Mouse (Mus musculus) embryo, embryonic 10.5 days (tissue): ENCODE data around the gene Krt12.

ENCODE experiments used
- DNase-seq: peaks from one replicate; pipeline ENCODE4 v3.0.0-alpha.2; 2015; ENCODE audit warnings: low spot score

The Krt12 gene

DNA sequence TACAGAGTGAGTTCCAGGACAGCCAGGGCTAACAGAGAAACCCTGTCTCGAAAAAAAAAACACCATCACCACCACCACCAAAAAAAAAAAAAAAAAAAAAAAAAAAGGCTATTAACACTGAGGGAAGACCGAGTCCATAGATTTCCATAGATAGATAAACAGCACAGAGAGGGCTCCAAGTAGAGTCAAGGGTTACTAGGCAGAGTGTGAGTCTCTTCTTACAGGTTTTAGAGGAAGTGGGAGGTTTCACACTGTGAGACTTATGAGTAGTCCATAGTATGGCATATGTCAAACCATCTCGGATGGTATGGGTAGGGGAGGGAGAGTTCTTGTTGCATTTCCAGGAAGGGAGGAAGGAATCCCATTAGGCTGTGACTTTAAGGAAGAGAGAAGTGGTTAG, 24.0 kb downstream of the Krt12 start:
- DNase-seq, result no peak

DNA sequence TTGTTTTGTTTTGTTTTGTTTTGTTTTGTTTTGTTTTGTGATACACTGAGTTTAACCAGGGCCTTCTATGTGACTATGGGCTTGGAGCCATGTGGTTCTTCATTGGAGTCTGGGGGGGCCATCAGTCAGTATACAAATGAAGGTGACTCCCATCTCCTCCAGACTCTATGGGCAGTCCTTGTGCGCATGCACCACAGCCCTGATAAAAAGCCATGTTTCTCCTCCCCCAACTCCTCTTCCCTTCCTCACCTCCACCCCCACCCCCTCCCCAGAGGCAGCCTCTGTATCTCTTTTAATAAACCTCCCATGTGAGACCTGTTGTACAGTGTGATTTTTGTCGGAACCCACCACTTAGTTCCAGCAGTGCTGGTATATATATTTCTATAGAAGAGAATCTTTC, 25.4 kb downstream of the Krt12 start:
- DNase-seq, result no peak

DNA sequence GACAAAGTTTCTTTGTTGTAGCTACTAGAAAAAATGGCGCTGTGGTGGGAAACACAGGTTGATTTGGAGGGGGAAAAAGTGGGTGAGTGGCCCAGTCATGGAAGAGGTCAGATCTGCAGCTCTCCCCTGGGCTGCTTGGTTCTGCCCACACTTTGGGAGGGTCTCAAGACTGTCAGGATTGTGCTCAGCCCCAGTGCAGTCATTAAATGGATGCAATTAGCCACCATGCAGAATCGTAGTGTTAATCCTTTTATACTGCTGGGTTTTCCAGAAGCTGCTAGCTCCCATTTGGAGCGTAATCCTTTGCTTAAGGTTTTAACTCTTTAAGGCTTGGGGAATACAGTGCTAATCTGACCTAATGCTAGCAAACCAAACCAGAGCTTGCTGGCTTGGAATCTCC, 26.0 kb downstream of the Krt12 start:
- no peak for DNase-seq

DNA sequence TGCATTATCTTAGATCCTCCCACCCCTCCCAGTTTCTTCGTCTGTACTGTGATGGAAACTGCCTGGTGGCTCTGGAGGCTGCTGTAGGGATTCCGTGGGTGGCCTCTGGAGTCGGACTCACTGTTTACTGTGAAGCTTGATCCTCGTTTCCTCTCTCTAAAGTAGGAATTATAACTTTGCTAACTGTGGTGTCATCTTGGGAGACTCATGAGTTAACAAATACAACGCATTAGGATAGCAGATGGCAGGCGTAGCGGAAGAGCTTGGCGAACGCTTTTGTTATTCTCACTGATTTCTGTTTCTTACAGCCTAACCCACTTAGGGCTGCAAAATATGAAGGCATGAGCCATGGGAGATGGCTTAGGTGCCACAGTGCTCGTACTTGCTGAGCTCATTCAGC, 29.6 kb downstream of the Krt12 start:
- no peak for DNase-seq

DNA sequence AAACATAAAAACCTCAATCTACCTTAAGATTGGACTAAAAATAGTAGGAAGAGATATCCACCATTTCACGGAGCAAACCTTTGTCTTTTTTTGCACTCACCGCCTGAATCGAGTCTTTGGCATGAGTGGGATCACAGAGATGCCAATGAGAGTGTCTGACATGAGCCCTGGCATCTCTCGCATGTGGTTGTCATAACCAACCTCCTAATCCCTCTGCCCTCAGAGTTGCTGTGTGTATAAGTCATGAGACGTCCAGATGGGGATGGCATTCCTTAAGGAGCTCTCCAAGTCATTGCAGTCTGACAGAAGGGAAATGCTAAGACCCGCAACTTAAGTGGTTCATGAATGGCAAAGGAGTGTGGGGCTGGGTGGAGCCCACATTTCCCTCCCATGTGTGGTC, 30.7 kb downstream of the Krt12 start:
- DNase-seq, result no peak

DNA sequence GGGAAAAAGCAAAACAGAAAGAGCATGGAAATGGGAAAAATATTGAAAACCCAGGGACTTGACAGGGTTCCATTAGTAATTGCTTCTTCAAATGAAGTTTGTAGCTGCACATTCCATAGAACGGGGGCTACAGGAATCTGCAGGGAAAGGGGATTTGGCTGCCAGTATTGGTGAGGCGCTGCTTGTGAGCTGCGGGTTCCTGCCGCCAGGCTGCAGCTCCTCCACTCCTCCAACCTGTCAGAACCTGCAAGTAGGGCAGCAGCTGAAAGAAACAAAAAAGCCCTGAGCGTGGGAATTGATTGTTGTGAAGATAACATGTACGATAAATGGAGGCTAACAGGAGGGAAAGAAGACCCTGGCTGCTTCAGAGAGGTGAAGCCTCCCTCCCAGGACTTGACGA, 31.2 kb downstream of the Krt12 start:
- no peak for DNase-seq

DNA sequence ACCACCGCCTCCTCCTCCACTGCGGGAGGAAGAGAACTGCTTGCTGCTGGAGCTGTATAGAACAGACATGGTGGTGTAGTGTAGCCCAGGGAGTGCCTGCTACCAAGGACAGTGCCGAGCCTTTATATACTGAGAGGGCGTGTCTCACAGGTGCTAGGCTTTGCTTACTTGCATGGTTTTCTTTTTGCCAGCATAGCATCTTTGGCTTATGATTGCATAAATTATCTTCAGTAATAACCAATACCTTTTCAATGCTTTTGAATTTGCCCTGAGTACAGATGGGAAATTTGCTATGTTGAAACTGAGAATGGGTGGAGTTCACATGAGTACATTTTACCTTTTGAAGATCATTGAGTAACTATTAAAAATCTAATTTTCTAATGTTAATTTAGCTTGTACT, 32.8 kb downstream of the Krt12 start, which contains the start of gene Krt10:
TSS of gene Krt10 (minus strand) at position 101 of the 400 bp plus-strand sequence.
- DNase-seq, result no peak

DNA sequence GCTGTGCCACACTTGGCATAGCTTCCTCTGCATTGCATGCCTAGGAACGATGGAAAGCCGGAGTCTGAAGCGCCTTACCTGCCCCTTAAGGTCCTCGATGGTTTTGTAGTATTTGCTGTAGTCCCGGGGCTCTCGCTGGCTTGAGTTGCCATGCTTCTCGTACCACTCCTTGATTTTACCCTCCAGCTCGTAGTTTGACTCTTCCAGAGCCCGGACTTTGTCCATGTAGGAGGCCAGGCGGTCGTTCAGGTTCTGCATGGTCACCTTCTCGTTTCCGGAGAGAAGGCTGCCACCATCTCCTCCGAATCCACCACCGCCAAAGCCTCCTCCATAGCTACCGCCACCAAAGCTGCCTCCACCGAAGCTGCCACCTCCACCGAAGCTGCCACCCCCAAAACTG, 33.4 kb downstream of the Krt12 start:
- DNase-seq, result no peak

DNA sequence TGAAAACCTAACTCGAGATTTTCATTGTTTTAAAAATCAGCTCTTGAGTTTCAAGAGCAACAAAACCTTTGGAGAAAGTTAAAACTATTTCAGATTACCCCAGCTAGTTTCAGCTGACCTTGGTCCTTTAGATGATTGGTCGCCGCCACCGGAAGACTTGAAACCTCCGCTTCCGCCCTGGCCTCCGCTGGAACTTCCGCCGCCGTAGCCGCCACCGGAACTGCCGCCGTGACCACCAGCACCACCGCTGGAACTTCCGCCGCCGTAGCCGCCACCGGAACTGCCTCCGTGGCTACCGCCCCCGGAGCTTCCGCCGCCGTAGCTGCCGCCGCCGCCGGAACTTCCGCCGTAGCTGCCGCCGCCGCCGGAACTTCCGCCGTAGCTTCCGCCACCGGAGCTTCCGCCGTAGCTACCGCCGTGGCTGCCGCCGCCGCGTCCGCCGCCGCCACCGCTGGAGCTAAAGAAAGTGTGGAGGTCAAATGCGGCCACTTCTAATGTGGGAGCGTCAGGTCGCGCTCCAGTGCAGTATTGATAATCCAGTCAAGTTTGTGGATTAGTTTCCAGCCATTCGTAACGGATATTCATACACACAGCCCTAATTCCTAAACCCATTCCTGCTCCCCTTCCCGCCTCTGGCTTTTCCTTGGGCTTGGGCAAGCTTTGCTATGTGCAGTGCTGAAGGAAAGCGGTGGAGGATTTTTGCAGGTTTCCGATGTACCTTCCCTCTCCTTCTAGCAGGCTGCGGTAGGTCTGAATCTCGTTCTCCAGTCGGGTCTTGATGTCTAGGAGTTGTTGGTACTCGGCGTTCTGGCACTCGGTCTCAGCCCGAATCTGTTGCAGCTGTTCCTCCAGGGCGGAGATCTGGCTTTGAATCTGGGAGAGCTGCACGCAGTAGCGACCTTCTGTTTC, 36.0 kb downstream of the Krt12 start:
- peak; percentile 91 for DNase-seq

DNA sequence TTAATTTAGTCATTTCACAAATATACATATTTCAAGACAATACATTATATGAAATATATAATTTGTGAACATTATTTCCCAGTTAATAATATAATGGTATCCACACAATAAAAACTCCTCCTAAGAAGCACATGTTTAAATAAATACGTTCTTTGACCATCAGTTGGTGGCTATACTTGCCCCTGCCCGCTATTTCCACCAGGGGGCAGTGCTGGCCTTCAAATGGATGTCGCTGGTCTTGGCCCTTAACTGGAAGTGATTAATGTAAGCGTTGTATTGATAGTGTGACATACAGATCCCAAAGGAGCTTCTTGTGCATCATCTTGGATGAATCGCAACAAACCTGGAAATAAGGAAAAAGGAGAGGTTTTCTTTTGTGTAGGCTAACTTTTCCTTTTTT, 42.5 kb downstream of the Krt12 start:
- peak; percentile 85 for DNase-seq

DNA sequence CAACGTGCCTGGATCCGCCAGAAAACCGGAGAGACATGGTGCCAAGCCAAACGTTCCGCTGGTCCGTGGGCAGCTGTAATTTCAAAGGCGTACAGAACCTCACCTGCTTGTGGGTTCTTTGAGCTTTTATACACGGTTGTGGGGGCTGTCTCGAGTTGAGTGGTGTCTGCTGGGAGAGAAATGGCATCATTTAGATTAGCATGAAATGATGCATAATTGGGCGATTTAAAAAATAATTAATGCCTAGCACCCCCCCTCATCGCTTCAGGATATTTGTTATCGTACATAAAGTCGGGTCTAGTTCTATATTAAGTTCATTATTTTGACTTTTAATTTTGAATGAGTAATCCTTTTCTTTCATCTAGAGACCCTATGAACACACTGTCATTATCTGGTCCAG, 47.3 kb downstream of the Krt12 start, which contains the start of gene Krt28:
TSS of gene Krt28 (minus strand) at position 101 of the 400 bp plus-strand sequence.
- DNase-seq, result no peak

DNA sequence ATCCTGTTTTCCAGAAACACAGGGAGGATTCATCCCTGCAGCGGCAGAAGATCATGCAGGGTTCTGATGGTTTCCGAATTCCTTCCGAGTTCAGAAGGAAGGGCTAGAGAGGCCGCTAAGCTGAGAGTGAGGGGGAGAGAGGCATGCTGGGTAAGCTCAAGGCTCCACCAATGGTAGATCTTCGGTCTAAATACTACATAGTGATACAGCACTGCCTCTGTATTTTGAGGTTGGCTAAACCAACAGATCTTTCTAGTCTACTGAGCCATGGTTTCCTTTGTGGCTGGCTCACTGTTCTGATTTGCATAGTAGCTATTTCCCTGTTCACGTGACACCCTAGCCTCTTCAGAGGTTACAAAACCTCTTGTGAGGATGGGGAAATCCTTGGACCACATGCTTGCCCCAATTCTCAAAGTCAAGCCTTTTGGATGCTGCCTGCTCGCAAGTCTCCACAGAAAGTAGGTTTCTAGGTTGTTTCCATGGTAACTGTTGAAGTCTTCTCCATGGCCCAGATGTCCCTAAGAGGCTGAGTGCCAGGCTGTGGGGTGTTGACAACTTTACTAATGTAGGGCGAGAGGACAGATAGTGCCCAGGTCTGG, 52.1 kb downstream of the Krt12 start:
- DNase-seq, result no peak

DNA sequence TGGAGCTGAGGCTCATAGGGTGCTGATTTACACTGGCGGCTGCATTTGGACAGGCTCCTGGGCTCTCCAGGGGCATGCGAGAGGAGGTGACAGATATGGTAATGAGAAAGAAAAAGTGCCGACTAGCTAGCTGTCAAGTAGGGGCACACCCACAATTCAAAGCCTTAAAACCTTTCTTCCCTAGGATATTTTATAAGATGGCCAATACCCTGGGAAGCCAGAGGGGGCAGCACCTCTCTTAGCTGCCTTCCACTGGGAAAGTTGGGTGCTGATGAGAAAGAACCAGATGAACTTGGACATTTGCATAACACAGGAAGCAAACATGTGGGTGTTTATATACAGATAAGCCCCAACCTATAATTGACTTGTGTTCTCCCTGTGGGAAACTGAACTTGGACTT, 52.8 kb downstream of the Krt12 start:
- DNase-seq, result peak; percentile 53

DNA sequence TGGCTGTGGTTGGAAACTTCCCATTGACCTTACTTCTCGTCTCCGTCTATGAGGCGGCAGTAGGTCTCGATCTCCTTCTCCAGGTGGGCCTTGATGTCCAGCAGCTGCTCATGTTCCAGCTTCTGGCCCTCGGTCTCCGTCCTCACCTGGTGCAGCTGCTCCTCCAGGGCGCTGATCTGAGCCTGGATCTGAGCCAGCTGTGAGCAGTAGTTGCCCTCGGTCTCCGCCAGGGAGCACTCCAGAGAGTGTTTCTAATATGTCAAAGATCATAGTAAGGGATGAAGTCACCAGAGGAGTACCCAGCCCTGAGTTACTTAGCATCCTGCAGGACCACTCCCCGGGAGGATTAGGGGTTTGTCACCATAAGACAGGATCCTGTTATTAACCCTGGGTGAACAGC, 55.3 kb downstream of the Krt12 start:
- DNase-seq, result no peak
